Mouse (Mus musculus) yolk sac, embryonic 10.5 days (tissue): ENCODE data around the gene Mapk11.

Source experiments
- DNase-seq: peaks from one replicate; pipeline ENCODE4 v3.0.0-alpha.2; 2017; ENCODE audit warnings: low spot score

The Mapk11 gene

DNA sequence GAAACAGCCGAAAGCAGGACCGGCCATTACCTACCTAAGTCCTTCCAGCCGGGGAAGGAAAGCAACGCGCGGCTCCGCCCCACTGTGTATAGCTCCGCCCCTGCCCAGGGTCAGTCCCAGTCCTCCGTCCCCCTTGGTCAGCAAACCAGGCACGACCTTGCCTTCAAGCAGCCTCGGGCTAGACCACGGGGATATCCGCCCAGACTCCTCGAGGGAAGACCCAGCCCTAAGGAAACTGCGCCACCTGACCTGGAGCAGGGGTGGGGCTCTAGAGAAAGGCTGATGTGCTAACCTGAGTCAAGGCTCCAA lies 24.4 kb upstream of the Mapk11 start:
- peak; percentile 95 for DNase-seq

GRCm38 (mm10) chr15:89173024-89173905 lies 23.8 kb upstream of the Mapk11 start:
- DNase-seq = peak; percentile 69

GRCm38 (mm10) chr15:89172276-89172935 lies 23.0 kb upstream of the Mapk11 start:
- DNase-seq = no peak

GRCm38 (mm10) chr15:89171526-89172051 lies 22.2 kb upstream of the Mapk11 start:
- DNase-seq = no peak

DNA sequence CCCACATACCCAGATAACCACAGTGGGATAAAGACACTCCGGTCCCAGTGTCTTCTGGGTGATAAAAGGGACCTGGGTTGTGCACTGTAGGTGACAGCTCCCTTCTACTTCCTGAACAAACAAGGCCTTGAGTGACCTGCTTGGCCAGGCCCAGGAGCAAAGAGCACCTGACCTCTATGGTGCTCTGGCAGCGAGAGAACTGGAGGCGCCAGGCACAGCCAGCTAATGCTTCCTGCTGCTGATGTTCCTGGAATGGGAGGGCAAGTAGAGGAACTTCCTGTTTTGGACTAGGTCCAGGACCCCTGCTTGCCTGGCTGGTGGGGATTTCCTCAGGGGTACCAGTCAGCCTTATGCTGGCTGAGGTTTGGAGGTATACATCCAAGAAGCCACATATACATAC lies 20.7 kb upstream of the Mapk11 start:
- DNase-seq = peak; percentile 76

GRCm38 (mm10) chr15:89169431-89169830 lies 20.0 kb upstream of the Mapk11 start:
- DNase-seq = peak; percentile 90

- no peak for DNase-seq
These were observed 19.5 kb upstream of the Mapk11 start for GRCm38 (mm10) chr15:89168922-89169321.

GRCm38 (mm10) chr15:89165478-89165877 lies 16.1 kb upstream of the Mapk11 start:
- no peak for DNase-seq

GRCm38 (mm10) chr15:89161397-89161796 lies 12.0 kb upstream of the Mapk11 start:
- DNase-seq = no peak

GRCm38 (mm10) chr15:89158516-89158915 lies 9.1 kb upstream of the Mapk11 start:
- no peak for DNase-seq

DNA sequence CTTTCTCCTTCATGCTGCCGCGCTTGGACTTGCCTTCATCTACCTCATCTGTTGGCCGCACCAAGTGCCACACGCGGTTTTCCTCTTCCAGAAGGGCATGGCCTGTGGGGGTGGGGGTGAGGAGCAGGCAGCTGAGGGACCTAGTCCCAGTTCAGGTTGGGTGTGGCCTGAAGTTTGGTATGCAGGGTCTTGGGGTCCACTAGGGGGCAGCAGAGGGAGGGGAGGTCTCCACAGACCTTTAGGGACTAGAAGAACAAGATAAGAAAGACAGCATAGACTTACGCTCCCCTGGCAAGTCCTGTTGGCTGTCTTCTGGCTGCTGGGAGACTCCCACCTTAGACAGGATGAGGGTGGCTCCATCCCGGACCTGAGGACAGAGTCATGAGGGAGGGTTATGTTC lies 8.5 kb upstream of the Mapk11 start:
- DNase-seq = peak; percentile 56

DNA sequence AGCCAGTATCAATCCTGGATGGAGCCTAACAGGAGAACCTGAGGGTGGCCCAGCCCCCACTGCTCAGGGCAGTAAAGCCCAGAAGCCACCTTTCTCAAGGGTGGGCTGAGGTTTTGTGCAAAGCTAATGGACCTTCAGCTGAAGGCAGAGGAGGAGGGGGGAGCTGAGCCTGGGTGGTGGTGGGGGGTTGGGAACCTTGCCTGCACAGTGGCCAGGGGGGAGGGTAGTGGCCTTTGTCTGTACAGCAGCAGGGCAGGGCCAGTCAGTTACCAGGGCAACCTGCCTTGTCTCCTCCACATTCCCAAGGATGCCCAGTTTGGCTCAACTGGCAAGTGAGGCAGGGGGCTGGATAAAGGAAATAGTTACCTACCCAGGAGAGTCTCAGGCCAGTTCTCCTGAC lies 2.9 kb upstream of the Mapk11 start:
- DNase-seq = no peak

- DNase-seq = peak; percentile 60
These were observed 588 bp upstream of the Mapk11 start for GRCm38 (mm10) chr15:89150041-89150390.

DNA sequence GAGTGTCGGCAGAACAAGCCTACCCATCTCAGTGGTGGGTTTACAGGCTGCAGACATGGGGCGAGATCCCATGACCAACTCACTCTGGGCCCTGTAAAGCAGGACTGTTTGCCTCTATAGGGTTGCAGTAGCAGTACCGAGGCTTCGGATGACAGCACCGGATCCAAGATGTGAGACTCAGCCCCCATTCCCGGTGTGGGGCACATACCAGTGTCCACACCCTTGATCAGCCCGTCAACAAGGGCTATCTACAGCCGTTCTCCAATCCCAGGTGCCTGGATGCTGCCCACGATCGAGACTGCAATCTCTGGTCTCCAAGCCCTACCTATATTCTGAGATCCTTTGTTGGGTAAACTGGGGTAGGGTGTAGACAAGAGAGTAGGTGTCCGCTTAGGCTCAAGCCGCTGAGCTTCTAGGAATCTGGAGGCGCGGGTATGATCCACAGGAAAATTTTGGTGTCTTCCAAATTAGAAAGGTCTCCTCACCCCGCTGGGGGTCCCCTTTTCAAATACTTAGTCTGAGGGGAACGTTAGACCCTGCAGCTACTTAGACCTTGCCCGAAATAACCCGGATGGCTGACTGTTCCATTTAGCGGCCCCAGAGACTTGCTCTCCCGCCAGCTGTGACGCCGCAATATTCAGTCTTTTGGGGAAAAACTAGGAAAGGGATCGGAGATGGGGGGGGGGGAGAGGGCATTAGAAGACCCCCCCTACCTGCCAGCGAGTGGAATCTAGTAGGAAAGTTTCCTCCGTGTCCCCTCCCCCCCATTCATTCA lies 745 bp downstream of the Mapk11 start:
- DNase-seq = no peak

GRCm38 (mm10) chr15:89147895-89148294 lies 1.5 kb downstream of the Mapk11 start:
- DNase-seq = no peak

GRCm38 (mm10) chr15:89147456-89147855 lies 2.0 kb downstream of the Mapk11 start:
- DNase-seq = no peak

GRCm38 (mm10) chr15:89147024-89147423 lies 2.4 kb downstream of the Mapk11 start:
- DNase-seq = no peak

GRCm38 (mm10) chr15:89146537-89146936 lies 2.9 kb downstream of the Mapk11 start:
- DNase-seq = no peak

GRCm38 (mm10) chr15:89145813-89146350 lies 3.5 kb downstream of the Mapk11 start:
- DNase-seq = no peak

GRCm38 (mm10) chr15:89144965-89145364 lies 4.5 kb downstream of the Mapk11 start:
- no peak for DNase-seq

DNA sequence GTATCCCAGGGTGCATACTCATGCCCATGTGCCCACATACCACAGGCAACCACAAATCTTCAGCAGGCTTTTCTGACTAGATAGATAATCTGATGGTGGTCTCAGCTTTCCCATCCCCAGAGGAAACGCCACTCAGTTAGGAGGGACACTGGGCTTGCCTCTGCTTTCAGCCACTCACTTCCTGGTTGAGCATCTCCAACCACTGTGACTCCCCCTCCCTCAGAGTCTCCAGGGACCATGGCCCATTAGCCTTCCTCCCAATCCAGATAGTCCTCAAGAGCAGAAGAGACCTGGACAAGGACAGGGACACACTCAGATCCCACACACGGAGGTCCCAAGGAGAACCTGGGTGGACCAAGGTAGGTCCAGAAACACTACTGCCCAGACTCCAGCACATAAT lies 6.3 kb downstream of the Mapk11 start:
- DNase-seq = no peak

- DNase-seq = no peak
These were observed 7.5 kb downstream of the Mapk11 start for GRCm38 (mm10) chr15:89141905-89142304.
